Mouse (Mus musculus) midbrain, embryonic 14.5 days (tissue): Measurements from ENCODE around the gene Prdm16. TPM values are rescaled to one million over a fixed set of nuclear protein-coding genes. Genes with fewer than 3 reads are reported as not detected.

Source experiments
- ATAC-seq: fragments of 200-750 bp; cut with Nextera tagmentation; 2 replicates; pipeline ENCODE4 v1.8.0; 2017; ENCODE audit warnings: moderate number of reproducible peaks, moderate library complexity; ENCODE audit not compliant: low FRiP score, low TSS enrichment
- DNase-seq: peaks from one replicate; pipeline ENCODE4 v3.0.0-alpha.2; 2015
- H3K27ac ChIP-seq: fragments of 300-500 bp; sonication (generic); replicated peaks from 2 replicates; pipeline ENCODE4 v1.5.1; 2014; ENCODE audit warnings: mild to moderate bottlenecking, low read depth, low read length, moderate library complexity
- H3K27me3 ChIP-seq: fragments of 300-500 bp; sonication (generic); 2 replicates; pipeline ENCODE4 v1.6.1; 2014; ENCODE audit warnings: low read length, control low read depth, mixed read lengths; ENCODE audit not compliant: control insufficient read depth, insufficient read depth
- H3K36me3 ChIP-seq: fragments of 300-500 bp; sonication (generic); 2 replicates; pipeline ENCODE4 v1.6.1; 2014; ENCODE audit warnings: low read length, control low read depth; ENCODE audit not compliant: control insufficient read depth, insufficient read depth
- H3K4me1 ChIP-seq: fragments of 300-500 bp; sonication (generic); 2 replicates; pipeline ENCODE4 v1.6.1; 2014; ENCODE audit warnings: mild to moderate bottlenecking, antibody characterized with exemption, low read length, control low read depth; ENCODE audit not compliant: control insufficient read depth, insufficient read depth
- H3K4me2 ChIP-seq: fragments of 300-500 bp; sonication (generic); 2 replicates; pipeline ENCODE4 v1.6.1; 2014; ENCODE audit warnings: mild to moderate bottlenecking, low read length, moderate library complexity
- H3K4me3 ChIP-seq: fragments of 300-500 bp; sonication (generic); replicated peaks from 2 replicates; pipeline ENCODE4 v1.5.1; 2014; ENCODE audit warnings: low read depth, low read length
- H3K9ac ChIP-seq: fragments of 300-500 bp; sonication (generic); replicated peaks from 2 replicates; pipeline ENCODE4 v1.6.1; 2014; ENCODE audit warnings: mild to moderate bottlenecking, low read length, moderate library complexity
- H3K9me3 ChIP-seq: fragments of 300-500 bp; sonication (generic); 2 replicates; pipeline ENCODE4 v1.6.1; 2016; ENCODE audit warnings: low read length, control low read depth, mixed read lengths; ENCODE audit not compliant: control insufficient read depth
- WGBS: fragments of 180-500 bp; shearing (Covaris S2); extraction: QIAGEN DNeasy Blood & Tissue Kit; methylation state at CpG from one replicate; pipeline ENCODE4 v1.1.7; 2014; 5-methylcytosine and 5-hydroxymethylcytosine counted together
- polyA plus RNA-seq: library from polyadenylated mRNA; unstranded; fragments of >200 nt; fragmentation: Nextera tagmentation; extraction: Ambion mirVana; gene quantifications from 2 replicates; pipeline ENCODE4 v1.2.1, GENCODE M21; 2014

The Prdm16 gene
- polyA plus RNA-seq, 1 experiment from 2014 or later, result 10.1 TPM

- Histone ChIP-seq H3K9ac (peak overlapping the region; percentile 56), H3K4me3 (peak overlapping the region; percentile 41), H3K4me1 (peaks cover 3% of the 10 kb centered on the region), H3K27me3 (peaks cover 86% of the 10 kb centered on the region), H3K9me3 (no peaks in the 10 kb centered on the region), H3K4me2 (peak overlapping the region; percentile 64), H3K27ac (peak overlapping the region; percentile 66), H3K36me3 (no peaks in the 10 kb centered on the region)
- DNase-seq (peak; percentile 80), ATAC-seq (peak; percentile 81)
- WGBS, result under 1% methylated on average over 23 of the region's 30 CpGs
Measured at GRCm38 (mm10) chr4:154636053-154636433, 630 bp downstream of the Prdm16 start.

- Histone ChIP-seq H3K9me3 (no peaks in the 10 kb centered on the region), H3K27me3 (peaks cover 90% of the 10 kb centered on the region), H3K4me2 (peak overlapping the region; percentile 64), H3K4me1 (peaks cover 3% of the 10 kb centered on the region), H3K36me3 (no peaks in the 10 kb centered on the region), H3K27ac (peak overlapping the region; percentile 66), H3K4me3 (peak overlapping the region; percentile 41), H3K9ac (peak overlapping the region; percentile 56)
- peak; percentile 53 for ATAC-seq
- under 1% methylated on average over 94 of the region's 94 CpGs for WGBS
- DNase-seq, result peak; percentile 70
Measured at GRCm38 (mm10) chr4:154635241-154636052, 1.2 kb downstream of the Prdm16 start.

- H3K27ac ChIP-seq, result no peak overlapping the region
- peak overlapping the region; percentile 56; the same call in 1 of the 2 replicates for H3K9ac ChIP-seq
- H3K36me3 ChIP-seq, result no peaks in the 10 kb centered on the region
- peaks cover 3% of the 10 kb centered on the region for H3K4me1 ChIP-seq
- no peaks in the 10 kb centered on the region for H3K9me3 ChIP-seq
- H3K27me3 ChIP-seq, result peaks cover 88% of the 10 kb centered on the region
- peak overlapping the region; percentile 64 for H3K4me2 ChIP-seq
- WGBS, result 9% methylated on average over 44 of the region's 44 CpGs
- peak overlapping the region; percentile 41 for H3K4me3 ChIP-seq
- ATAC-seq, result no peak
- DNase-seq, result peak; percentile 50
Measured at GRCm38 (mm10) chr4:154634470-154635240, 2.0 kb downstream of the Prdm16 start.

- DNase-seq, result no peak
- H3K36me3 ChIP-seq, result no peaks in the 10 kb centered on the region
- H3K27ac ChIP-seq, result no peak overlapping the region
- H3K27me3 ChIP-seq, result peaks cover 83% of the 10 kb centered on the region
- peak overlapping the region; percentile 64 for H3K4me2 ChIP-seq
- peak overlapping the region; percentile 41 for H3K4me3 ChIP-seq
- no peak for ATAC-seq
- H3K9me3 ChIP-seq, result no peaks in the 10 kb centered on the region
- H3K4me1 ChIP-seq, result peaks cover 3% of the 10 kb centered on the region
- no peak overlapping the region; the same call in 1 of the 2 replicates for H3K9ac ChIP-seq
- 59% methylated on average over 3 of the region's 3 CpGs for WGBS
Measured at GRCm38 (mm10) chr4:154634001-154634400, 2.7 kb downstream of the Prdm16 start.

GRCm38 (mm10) chr4:154632800-154633764, 3.6 kb downstream of the Prdm16 start:
- DNase-seq (peak; percentile 38), ATAC-seq (no peak)
- H3K9ac ChIP-seq, result no peak overlapping the region
- H3K27me3 ChIP-seq, result peaks cover 79% of the 10 kb centered on the region
- H3K4me1 ChIP-seq, result peaks cover 3% of the 10 kb centered on the region
- H3K4me2 ChIP-seq, result peak overlapping the region; percentile 64
- no peak overlapping the region for H3K4me3 ChIP-seq
- WGBS, result 47% methylated on average over 14 of the region's 14 CpGs
- H3K36me3 ChIP-seq, result no peaks in the 10 kb centered on the region
- no peak overlapping the region for H3K27ac ChIP-seq
- no peaks in the 10 kb centered on the region for H3K9me3 ChIP-seq

GRCm38 (mm10) chr4:154630763-154631162, 5.9 kb downstream of the Prdm16 start:
- Histone ChIP-seq H3K9ac (no peak overlapping the region), H3K4me3 (no peak overlapping the region), H3K36me3 (no peaks in the 10 kb centered on the region), H3K9me3 (no peaks in the 10 kb centered on the region), H3K4me1 (peaks cover 20% of the 10 kb centered on the region), H3K27ac (no peak overlapping the region), H3K27me3 (peaks cover 58% of the 10 kb centered on the region), H3K4me2 (no peak overlapping the region)
- WGBS, result 60% methylated on average over 3 of the region's 3 CpGs
- ATAC-seq (no peak), DNase-seq (no peak)

GRCm38 (mm10) chr4:154627419-154628142, 9.1 kb downstream of the Prdm16 start:
- Histone ChIP-seq H3K9ac (0 out of 2 replicates have a peak overlapping the region, but pooled peaks have one; percentile 16), H3K36me3 (no peaks in the 10 kb centered on the region), H3K27me3 (peaks cover 29% of the 10 kb centered on the region; the same call in 1 of the 2 replicates), H3K4me2 (no peak overlapping the region), H3K9me3 (no peaks in the 10 kb centered on the region), H3K4me3 (no peak overlapping the region), H3K4me1 (peaks cover 22% of the 10 kb centered on the region), H3K27ac (no peak overlapping the region)
- ATAC-seq, result no peak
- WGBS, result 84% methylated on average over 5 of the region's 5 CpGs
- DNase-seq, result no peak
